Mouse (Mus musculus) limb, embryonic 15.5 days (tissue): Measurements from ENCODE around the gene Filip1l. TPM values are rescaled to one million over a fixed set of nuclear protein-coding genes. Genes with fewer than 3 reads are reported as not detected.

Experiments used
- ATAC-seq: fragments of 200-750 bp; cut with Nextera tagmentation; 2 replicates; pipeline ENCODE4 v1.8.0; 2017; ENCODE audit warnings: low read depth, moderate TSS enrichment; ENCODE audit not compliant: insufficient number of reproducible peaks, low FRiP score, low TSS enrichment
- H3K27ac ChIP-seq: fragments of 300-500 bp; sonication (generic); 2 replicates; pipeline ENCODE4 v1.5.1; 2015; ENCODE audit warnings: moderate library complexity, mild to moderate bottlenecking, inconsistent platforms
- H3K27me3 ChIP-seq: fragments of 300-500 bp; sonication (generic); 2 replicates; pipeline ENCODE4 v1.6.1; 2015; ENCODE audit warnings: inconsistent platforms
- H3K36me3 ChIP-seq: fragments of 300-500 bp; sonication (generic); 2 replicates; pipeline ENCODE4 v1.6.1; 2015; ENCODE audit warnings: inconsistent platforms
- H3K4me1 ChIP-seq: fragments of 300-500 bp; sonication (generic); 2 replicates; pipeline ENCODE4 v1.6.1; 2015; ENCODE audit warnings: inconsistent platforms
- H3K4me2 ChIP-seq: fragments of 300-500 bp; sonication (generic); 2 replicates; pipeline ENCODE4 v1.6.1; 2015; ENCODE audit warnings: mild to moderate bottlenecking, inconsistent platforms
- H3K4me3 ChIP-seq: fragments of 300-500 bp; sonication (generic); 2 replicates; pipeline ENCODE4 v1.5.1; 2015; ENCODE audit warnings: mild to moderate bottlenecking, inconsistent platforms
- H3K9ac ChIP-seq: fragments of 300-500 bp; sonication (generic); 2 replicates; pipeline ENCODE4 v1.6.1; 2015; ENCODE audit warnings: inconsistent platforms
- H3K9me3 ChIP-seq: fragments of 300-500 bp; sonication (generic); 2 replicates; pipeline ENCODE4 v1.6.1; 2016; ENCODE audit warnings: inconsistent platforms
- WGBS: fragments of 180-500 bp; shearing (Covaris S2); methylation state at CpG from one replicate; pipeline ENCODE4 v1.1.7; 2015; 5-methylcytosine and 5-hydroxymethylcytosine counted together
- polyA plus RNA-seq: library from polyadenylated mRNA; unstranded; fragments of >200 nt; fragmentation: Nextera tagmentation; extraction: Ambion mirVana; gene quantifications from 2 replicates; pipeline ENCODE4 v1.2.1, GENCODE M21; 2015

Gene Filip1l
- polyA plus RNA-seq, 1 experiment from 2014 or later = 46.8 TPM

- H3K36me3 ChIP-seq = no peaks in the 10 kb centered on the region
- no peak overlapping the region for H3K9ac ChIP-seq
- peaks cover 26% of the 10 kb centered on the region for H3K4me1 ChIP-seq
- H3K4me2 ChIP-seq = no peak overlapping the region
- H3K27ac ChIP-seq = peak overlapping the region; percentile 57
- no peak for ATAC-seq
- no peak overlapping the region for H3K4me3 ChIP-seq
- H3K27me3 ChIP-seq = no peaks in the 10 kb centered on the region
- 43% methylated on average over 7 of the region's 7 CpGs for WGBS
- H3K9me3 ChIP-seq = no peaks in the 10 kb centered on the region
Observed at GRCm38 (mm10) chr16:57427516-57428285, 74.8 kb downstream of the Filip1l start.

- H3K9ac ChIP-seq = no peak overlapping the region
- no peak for ATAC-seq
Observed at GRCm38 (mm10) chr16:57428977-57429376, 76.1 kb downstream of the Filip1l start.

GRCm38 (mm10) chr16:57431294-57431693 lies 78.4 kb downstream of the Filip1l start:
- no peaks in the 10 kb centered on the region for H3K36me3 ChIP-seq
- WGBS = 88% methylated on average over 3 of the region's 3 CpGs
- no peak overlapping the region for H3K4me2 ChIP-seq
- no peak overlapping the region for H3K9ac ChIP-seq
- no peaks in the 10 kb centered on the region for H3K27me3 ChIP-seq
- H3K9me3 ChIP-seq = no peaks in the 10 kb centered on the region
- no peak for ATAC-seq
- H3K4me3 ChIP-seq = no peak overlapping the region
- H3K4me1 ChIP-seq = peaks cover 20% of the 10 kb centered on the region
- H3K27ac ChIP-seq = no peak overlapping the region

More at GRCm38 (mm10) chr16:57428977-57429376, 76.1 kb downstream of the Filip1l start:
- H3K4me3 ChIP-seq = no peak overlapping the region
- H3K4me1 ChIP-seq = peaks cover 23% of the 10 kb centered on the region
- peak overlapping the region; percentile 18; the same call in 1 of the 2 replicates for H3K27ac ChIP-seq
- H3K27me3 ChIP-seq = no peaks in the 10 kb centered on the region
- H3K36me3 ChIP-seq = no peaks in the 10 kb centered on the region
- H3K4me2 ChIP-seq = no peak overlapping the region
- no peaks in the 10 kb centered on the region for H3K9me3 ChIP-seq
- WGBS = 39% methylated on average over 5 of the region's 5 CpGs

- Histone ChIP-seq H3K36me3 (no peaks in the 10 kb centered on the region), H3K27ac (no peak overlapping the region), H3K9me3 (no peaks in the 10 kb centered on the region), H3K9ac (no peak overlapping the region), H3K4me2 (no peak overlapping the region), H3K4me1 (peaks cover 17% of the 10 kb centered on the region), H3K27me3 (no peaks in the 10 kb centered on the region), H3K4me3 (no peak overlapping the region)
- 63% methylated on average over 4 of the region's 4 CpGs for WGBS
- ATAC-seq = no peak
Observed at GRCm38 (mm10) chr16:57433173-57433572, 80.3 kb downstream of the Filip1l start.

GRCm38 (mm10) chr16:57433671-57434070 lies 80.8 kb downstream of the Filip1l start:
- peaks cover 21% of the 10 kb centered on the region for H3K4me1 ChIP-seq
- H3K27ac ChIP-seq = no peak overlapping the region
- no peaks in the 10 kb centered on the region for H3K27me3 ChIP-seq
- H3K9ac ChIP-seq = no peak overlapping the region
- no peak overlapping the region for H3K4me3 ChIP-seq
- no peaks in the 10 kb centered on the region for H3K36me3 ChIP-seq
- 88% methylated on average over 6 of the region's 6 CpGs for WGBS
- no peaks in the 10 kb centered on the region for H3K9me3 ChIP-seq
- ATAC-seq = no peak
- H3K4me2 ChIP-seq = no peak overlapping the region

GRCm38 (mm10) chr16:57434640-57435039 lies 81.7 kb downstream of the Filip1l start:
- H3K36me3 ChIP-seq = no peaks in the 10 kb centered on the region
- peaks cover 26% of the 10 kb centered on the region for H3K4me1 ChIP-seq
- no peak overlapping the region for H3K27ac ChIP-seq
- WGBS = 67% methylated on average over 3 of the region's 3 CpGs
- no peaks in the 10 kb centered on the region for H3K9me3 ChIP-seq
- ATAC-seq = no peak
- H3K27me3 ChIP-seq = no peaks in the 10 kb centered on the region
- H3K4me2 ChIP-seq = no peak overlapping the region
- no peak overlapping the region for H3K9ac ChIP-seq
- H3K4me3 ChIP-seq = no peak overlapping the region

- Histone ChIP-seq H3K27ac (peak overlapping the region; percentile 83), H3K4me3 (no peak overlapping the region), H3K4me2 (0 out of 2 replicates have a peak overlapping the region, but pooled peaks have one; percentile 5), H3K9me3 (no peaks in the 10 kb centered on the region), H3K27me3 (no peaks in the 10 kb centered on the region), H3K9ac (no peak overlapping the region), H3K4me1 (peaks cover 37% of the 10 kb centered on the region), H3K36me3 (no peaks in the 10 kb centered on the region)
- ATAC-seq = peak; percentile 32; the same call in 1 of the 2 replicates
- 24% methylated on average over 11 of the region's 11 CpGs for WGBS
Observed at GRCm38 (mm10) chr16:57437523-57438287, 84.8 kb downstream of the Filip1l start.

- Histone ChIP-seq H3K4me3 (no peak overlapping the region), H3K9me3 (no peaks in the 10 kb centered on the region), H3K27ac (peak overlapping the region; percentile 83), H3K4me2 (no peak overlapping the region), H3K27me3 (no peaks in the 10 kb centered on the region), H3K4me1 (peaks cover 37% of the 10 kb centered on the region), H3K36me3 (no peaks in the 10 kb centered on the region), H3K9ac (no peak overlapping the region)
- ATAC-seq = 0 out of 2 replicates have a peak, but pooled peaks have one; percentile 42
- WGBS = 33% methylated on average over 5 of the region's 5 CpGs
Observed at GRCm38 (mm10) chr16:57438288-57438685, 85.4 kb downstream of the Filip1l start.

GRCm38 (mm10) chr16:57439206-57439605 lies 86.3 kb downstream of the Filip1l start:
- Histone ChIP-seq H3K27me3 (no peaks in the 10 kb centered on the region), H3K4me3 (no peak overlapping the region), H3K4me2 (no peak overlapping the region), H3K9ac (no peak overlapping the region), H3K27ac (peak overlapping the region; percentile 83), H3K4me1 (peaks cover 41% of the 10 kb centered on the region), H3K9me3 (no peaks in the 10 kb centered on the region), H3K36me3 (no peaks in the 10 kb centered on the region)
- no peak for ATAC-seq
- 43% methylated on average over 11 of the region's 11 CpGs for WGBS

GRCm38 (mm10) chr16:57440706-57441437 lies 88.0 kb downstream of the Filip1l start:
- H3K4me1 ChIP-seq = peaks cover 45% of the 10 kb centered on the region
- 32% methylated on average over 10 of the region's 10 CpGs for WGBS
- no peaks in the 10 kb centered on the region for H3K9me3 ChIP-seq
- no peaks in the 10 kb centered on the region for H3K27me3 ChIP-seq
- no peaks in the 10 kb centered on the region for H3K36me3 ChIP-seq
- H3K4me3 ChIP-seq = no peak overlapping the region
- H3K4me2 ChIP-seq = no peak overlapping the region
- ATAC-seq = peak; percentile 69; the same call in 1 of the 2 replicates
- no peak overlapping the region for H3K9ac ChIP-seq
- H3K27ac ChIP-seq = peak overlapping the region; percentile 64

GRCm38 (mm10) chr16:57445096-57446094 lies 92.5 kb downstream of the Filip1l start:
- 36% methylated on average over 10 of the region's 10 CpGs for WGBS
- Histone ChIP-seq H3K4me2 (no peak overlapping the region), H3K27me3 (no peaks in the 10 kb centered on the region), H3K27ac (peak overlapping the region; percentile 62; the same call in 1 of the 2 replicates), H3K9ac (no peak overlapping the region), H3K9me3 (no peaks in the 10 kb centered on the region), H3K4me1 (peaks cover 27% of the 10 kb centered on the region), H3K36me3 (no peaks in the 10 kb centered on the region), H3K4me3 (no peak overlapping the region)
- ATAC-seq = no peak
